Mouse (Mus musculus) heart, adult 11 months (tissue): ENCODE measurements around the gene Lmntd1.
A peak's percentile ranks its signal among the peaks of the same experiment; 100 is the strongest.

Source experiments
- DNase-seq: peaks from one replicate; pipeline ENCODE4 v3.0.0; 2022

Lmntd1 gene

DNA sequence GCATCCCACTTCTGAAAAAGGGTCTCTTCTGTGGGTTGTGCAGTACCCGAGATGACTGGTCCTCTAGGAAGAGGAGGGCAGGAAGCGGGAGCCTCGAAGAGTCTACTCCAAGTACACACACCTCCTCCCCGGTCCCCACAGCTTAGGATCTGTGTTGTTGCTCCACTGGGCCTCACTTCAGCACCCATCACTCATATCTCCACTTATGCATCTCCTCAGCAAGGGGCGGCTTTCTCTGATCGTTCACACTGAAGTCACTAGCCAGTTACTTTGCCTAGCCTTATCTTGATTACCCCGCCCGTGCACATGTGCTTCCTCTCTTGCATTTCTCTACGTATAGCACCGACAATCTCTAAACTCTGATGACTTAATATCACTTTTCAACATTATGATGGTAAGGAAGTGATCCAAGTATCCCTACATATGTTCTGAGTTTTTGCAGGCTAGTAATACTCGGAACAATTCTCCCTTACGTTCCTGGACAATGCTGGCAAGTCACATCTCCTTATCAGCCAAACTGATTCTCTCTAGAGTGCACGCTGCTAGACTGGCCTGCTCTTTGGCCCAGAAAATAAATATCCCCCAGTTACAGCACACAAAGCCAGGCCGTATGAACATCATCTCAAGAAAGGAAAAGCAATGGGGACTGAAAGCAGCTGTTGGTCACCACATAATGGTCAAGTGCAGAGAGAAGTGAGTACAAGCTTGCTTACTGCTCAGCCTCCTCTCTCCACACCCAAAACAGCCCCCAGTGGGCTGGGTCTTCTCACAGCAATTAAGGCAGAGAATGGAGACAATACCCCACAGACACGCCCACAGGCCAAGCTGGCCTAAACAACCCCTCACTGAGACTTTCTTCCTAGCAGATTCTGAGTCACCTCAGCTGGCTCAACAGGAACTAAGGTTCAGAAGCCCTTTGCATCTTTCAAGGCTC is 56.8 kb downstream of the Lmntd1 start:
- peak; percentile 84 for DNase-seq

DNA sequence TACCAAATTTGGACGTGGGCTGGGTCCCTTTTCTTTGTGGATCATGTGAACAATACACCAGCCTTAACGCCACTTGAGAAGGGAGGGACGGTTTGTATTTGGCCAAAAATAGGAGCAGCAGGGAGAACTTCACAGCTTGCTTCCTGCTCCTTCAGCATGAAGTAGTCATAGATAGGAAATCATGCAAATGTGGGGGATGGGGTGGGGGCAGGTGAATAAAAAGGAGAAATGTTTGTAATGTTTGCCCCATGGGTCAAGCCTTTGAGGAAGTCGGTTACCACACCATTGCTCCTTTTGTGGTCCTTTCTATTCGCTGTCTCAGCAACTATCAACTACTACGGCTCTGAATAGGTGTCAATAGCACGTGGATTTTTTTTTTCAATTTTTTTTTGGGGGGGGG is 60.9 kb downstream of the Lmntd1 start:
- DNase-seq = peak; percentile 73

DNA sequence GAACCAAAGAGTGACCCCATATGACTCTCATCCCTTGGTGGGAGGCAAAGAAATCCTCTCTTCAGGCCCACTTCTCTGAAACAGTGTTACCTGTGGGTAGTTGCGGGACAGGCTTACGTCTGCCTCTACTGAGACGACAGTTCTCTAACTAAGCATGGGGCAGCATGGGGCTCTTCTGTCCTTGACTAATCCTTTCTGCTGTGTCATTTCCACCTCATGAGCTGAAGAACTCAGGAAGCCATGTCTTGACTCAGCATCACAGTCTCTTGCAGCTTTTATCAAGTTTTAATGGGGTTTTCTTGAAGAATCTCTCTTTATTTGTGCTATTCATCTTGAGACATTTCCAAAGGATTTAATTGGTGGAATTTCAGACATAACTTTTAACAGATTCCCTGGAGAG is 61.3 kb downstream of the Lmntd1 start:
- peak; percentile 28 for DNase-seq

DNA sequence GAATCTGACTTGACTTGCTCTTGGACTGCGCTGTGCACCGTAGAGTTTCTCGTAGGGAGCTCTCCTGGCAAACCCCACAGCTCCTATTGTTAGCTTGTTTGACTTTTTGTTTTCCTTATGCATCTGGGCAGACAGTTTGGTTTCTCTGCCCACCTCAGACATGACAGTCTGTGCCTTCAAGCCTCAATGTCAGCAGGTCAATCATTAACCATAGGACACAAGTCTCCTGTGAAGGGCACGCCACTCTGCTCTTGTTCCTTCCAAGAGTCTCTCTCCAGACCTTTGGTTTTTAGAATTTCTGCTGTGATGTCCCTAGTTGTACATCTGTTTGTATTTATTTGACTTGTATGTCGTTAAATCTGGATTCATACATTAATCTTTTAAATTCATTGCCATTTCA is 63.1 kb downstream of the Lmntd1 start:
- DNase-seq = no peak

DNA sequence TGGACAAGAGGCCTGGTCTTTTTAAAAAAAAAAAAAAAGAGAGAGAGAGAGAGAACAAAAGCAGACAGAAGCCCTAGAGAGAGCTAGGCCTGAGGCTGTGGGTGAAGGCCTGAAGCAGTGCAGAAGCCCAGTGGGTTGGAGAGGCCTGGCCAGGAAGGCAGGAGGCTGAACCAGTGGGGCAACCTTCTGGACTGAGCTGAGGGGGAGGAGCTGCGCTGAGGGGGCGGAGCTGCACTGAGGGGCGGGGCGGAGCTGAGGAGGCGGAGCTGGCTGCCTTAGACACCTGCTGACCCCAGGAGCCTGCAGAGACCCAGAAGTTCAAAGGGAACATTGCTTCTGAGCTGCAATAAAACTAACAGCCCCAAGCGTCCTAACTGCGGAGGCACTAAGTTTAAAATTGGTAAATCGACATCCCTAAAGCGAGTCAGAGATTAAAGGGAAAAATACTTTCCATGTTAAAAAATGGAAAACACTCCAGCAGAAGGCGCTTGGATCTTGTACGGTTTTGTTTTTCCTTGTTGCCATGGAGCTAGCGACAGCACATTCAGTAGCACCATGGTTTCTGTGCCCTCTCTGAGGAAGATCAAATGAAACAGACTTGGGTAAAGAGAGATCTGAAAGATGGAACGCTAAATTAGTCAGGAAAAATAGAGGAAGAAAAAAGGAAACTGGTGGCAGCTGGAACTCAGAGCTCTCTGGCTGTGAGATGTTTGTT is 68.0 kb downstream of the Lmntd1 start:
- DNase-seq = no peak

DNA sequence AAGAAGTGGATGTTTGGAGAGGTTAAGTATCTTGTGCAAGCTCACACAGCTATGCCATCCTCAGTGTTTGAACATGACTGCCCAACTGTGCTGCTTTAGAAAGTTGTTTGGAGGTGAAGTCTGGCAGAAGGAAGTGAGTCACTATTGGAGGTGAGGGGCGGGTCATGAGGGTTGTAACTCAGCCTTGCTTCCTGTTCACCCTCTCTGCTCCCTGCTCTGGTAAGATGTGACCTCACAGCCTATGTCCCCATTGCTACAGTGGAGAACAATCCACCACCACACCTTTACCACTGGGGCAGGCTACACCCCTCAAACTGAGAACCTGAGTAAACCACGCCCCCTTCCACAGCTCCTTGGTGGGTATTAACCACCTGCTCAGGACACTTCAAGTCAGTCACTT is 69.3 kb downstream of the Lmntd1 start:
- peak; percentile 68 for DNase-seq

DNA sequence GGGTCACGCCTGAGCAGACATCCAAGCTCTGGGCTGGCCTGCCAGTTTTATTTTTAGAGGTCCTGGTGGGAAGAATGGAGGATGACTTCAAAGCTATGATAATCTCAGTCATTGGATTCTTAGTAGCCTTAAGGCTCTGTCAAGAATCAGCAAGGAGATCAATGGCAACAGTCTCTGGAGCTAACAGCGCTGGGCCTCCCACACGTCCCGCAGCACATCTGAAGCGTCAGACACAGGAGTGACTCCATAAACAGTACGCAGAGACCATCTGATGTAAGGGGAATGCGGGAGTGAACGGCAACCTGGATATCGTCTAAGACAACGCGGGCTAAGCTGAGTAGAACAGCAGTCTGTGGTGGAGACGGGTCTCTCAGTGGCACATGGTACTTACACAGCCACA is 69.8 kb downstream of the Lmntd1 start:
- no peak for DNase-seq

DNA sequence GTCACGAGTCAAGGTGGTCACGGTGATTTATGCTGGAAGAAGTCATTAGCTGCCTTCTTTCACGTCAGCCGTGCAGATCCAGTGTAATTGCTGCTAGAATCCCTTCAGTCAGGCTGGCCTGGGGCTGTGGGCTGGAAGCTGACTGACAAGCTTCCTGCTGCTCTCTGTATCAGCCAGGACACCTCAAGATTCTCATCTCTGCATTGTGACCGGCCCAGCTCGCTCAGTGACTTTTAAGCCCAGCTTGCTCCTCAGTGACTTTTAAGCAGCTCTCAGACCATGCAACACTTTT is 74.6 kb downstream of the Lmntd1 start:
- no peak for DNase-seq

DNA sequence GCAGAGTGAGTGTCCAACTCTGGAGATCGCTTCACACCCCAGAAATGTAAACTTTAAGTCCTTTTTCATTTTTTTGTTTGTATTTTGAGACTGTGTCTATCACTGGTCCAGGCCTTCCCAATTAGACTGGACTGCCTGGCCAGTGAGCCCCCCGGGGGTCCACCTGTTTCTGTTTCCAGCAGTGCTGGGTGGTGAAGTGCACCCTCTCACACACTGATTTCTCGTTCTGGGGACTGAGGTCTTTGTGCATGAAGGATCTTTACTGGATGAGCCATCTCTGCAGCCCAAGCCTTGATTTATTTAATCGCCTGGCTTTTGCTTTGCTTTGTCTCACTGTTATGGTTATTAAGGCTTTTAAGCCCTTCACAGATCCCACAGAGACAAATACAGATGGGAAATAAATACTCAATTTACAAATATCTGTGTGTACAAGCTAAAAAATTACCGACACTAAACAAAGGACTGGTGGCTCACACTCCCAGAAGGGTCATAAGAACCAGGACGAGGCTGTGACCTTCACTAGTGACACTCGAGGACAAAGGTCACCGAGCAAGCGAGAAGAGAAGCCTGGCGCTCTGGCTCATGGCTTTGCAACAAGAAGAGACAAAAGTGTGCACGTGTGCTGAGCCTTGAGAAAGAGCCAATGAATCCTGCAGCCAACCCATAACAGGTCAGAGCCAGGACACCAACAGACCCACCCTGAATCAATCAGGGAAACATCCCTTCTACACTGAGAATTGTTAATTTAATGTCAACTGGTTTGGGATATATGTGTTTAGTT is 75.1 kb downstream of the Lmntd1 start:
- DNase-seq = no peak

DNA sequence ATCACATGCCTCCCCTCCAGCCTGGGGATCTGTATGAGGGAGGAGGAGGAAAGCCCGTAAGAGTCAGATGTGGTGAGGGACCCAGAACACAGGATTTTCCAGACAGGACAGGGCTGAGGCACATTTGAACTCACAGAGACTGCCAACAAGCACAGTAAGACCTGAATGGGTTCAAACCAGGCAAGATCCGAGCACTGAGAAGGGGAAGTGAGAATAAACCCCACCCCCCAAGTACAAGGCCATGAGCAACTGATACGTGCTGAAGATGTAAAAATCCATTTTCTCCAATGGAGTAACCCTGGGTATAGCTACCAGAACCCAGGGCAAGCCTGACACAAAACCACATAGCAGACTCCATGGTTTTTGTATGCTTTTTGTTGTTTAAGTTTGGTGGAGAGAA is 83.7 kb downstream of the Lmntd1 start:
- no peak for DNase-seq

DNA sequence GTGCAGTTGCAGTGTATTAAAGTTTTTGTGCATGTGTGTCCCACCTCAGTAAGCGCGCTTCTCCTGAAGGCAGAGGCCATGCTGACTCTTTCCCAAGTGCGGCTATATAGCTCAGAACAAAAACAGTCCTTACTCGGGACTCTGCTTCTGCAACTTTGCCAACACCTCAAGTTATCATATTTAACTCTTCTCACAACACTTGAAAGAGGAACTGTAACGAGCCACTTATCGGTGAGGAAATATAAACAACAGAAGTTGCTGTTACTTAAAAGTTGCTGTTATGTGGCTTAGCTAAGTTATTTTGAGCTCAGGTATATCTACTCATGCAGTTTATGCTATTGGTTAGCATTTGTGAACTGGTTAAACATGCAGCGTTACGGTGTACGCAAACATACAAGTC is 90.8 kb downstream of the Lmntd1 start:
- DNase-seq = no peak

DNA sequence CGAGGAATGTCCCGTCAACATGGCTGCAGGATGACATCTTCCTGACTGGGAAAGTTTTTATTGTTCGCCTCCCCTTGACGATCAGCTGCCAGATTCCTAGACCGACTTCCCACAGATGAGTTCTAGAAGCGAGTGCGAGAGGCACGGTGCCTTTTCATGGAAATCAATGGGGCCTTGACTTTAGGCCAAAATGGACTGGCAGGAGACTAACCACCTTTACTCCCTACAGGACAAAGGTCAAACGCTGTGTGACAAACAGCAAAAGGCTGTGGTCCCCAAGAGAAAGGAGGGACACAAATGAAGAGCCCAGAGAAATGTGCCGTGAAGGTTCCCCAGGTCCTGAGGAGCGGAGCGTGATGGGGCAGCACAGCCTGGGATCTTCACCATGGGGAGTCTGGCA is 91.5 kb downstream of the Lmntd1 start:
- no peak for DNase-seq

DNA sequence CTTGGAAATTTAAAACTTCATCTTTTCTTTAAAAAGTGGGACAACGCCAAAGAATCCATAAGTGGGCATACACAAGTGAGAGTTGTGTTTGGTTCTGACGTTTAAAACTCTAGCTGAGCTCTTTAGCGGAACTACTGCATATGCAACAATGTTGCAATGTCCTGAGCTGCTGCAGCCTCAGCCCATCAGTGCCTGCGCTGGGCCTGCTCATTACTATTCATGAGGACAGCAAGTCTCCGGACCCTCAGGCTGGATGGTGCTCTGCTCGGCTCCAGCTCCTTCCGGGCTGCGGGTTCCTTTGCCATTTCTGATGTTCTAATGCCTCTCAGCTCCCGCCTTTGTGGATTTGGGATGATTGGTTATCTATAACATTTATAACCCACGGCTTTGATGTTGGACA is 97.1 kb downstream of the Lmntd1 start:
- no peak for DNase-seq

DNA sequence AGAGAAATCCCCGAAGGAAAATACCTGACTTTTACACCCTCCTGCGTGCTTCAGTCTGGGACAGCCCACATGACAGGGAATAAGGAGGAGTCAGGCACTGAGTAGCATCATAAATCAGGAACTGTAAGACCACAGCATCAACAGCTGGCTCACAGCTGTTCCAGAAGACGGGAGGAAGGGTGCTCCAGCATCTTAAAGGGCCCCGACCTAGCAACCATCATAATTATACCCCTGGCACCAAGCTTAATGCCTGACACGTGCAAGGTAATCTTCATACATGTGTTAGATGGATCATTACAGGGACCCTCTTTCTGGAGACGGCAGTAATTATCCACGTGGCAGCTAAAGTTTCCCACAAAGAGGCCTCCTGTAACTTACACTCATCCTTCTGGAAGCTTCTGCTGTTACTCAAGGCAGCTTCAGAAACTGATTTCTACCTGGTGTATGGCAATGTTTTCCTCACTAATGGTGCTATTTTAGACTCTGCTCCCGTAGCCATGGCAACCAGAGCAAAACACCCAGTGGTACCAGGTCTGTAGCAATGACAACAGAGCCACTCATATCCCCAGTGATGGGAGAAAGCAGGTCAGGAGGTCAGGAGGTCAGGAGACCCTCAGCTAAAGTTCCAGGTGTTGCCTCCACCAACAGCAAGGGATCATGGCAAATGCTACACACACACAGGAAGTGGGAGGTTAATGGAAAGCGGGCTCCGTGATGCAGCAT is 98.1 kb downstream of the Lmntd1 start:
- peak; percentile 95 for DNase-seq

DNA sequence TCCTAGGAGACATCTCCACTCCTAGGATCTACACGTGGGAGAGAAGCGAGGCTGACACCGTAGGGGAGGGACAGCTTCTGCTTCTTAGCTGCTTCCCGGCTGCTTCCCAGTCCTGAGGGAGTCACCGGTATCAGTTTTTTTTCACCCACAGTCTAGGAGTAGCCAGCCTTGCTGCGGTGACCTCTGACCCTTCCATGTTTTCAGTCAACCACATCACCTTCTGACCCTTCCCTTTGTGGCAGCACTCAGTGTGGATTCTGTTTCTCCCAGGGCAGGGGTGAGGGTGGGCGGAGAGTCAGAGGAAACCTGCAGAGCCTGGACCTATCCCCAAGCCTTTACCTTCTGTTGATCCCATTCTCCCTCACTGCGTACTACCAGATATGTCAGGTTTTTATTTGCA is 102.9 kb downstream of the Lmntd1 start:
- no peak for DNase-seq

DNA sequence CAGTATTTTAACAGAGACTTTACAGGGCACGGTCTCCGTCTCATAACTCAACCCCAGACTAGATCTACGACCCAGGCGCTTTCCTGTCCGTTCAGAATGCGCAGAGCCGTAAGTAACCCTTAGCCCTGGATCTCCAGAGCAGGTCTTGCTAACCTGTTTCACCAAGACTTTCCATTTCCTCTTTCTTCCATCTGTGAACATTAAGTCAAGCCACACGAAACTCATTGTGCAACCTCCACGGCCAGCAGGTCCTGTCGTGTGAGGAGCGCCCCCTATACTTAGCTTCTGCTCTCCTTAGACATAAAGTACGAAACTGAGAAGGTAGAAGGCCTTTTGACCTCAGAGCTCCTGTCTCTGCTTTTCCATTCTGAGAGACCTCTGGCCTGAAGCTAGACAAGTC is 105.3 kb downstream of the Lmntd1 start:
- no peak for DNase-seq

DNA sequence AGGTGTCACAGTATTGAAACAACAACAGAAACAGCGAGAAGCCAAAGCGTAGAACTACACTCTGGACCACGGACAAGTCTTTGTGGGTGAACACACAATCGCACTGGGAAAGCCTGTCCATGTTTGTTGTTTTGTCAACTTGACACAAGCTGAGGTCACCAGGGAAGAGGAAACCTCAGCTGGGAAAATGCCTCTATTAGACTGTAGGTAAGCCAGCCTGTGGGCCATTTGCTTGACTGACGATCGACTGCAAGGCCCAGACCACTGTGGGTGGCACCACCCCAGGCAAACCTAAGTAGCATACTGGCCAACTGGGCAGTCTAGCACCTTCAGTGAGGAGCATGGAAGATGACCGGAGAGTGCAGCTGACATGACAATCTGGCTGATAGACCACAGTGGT is 112.4 kb downstream of the Lmntd1 start:
- DNase-seq = peak; percentile 83

DNA sequence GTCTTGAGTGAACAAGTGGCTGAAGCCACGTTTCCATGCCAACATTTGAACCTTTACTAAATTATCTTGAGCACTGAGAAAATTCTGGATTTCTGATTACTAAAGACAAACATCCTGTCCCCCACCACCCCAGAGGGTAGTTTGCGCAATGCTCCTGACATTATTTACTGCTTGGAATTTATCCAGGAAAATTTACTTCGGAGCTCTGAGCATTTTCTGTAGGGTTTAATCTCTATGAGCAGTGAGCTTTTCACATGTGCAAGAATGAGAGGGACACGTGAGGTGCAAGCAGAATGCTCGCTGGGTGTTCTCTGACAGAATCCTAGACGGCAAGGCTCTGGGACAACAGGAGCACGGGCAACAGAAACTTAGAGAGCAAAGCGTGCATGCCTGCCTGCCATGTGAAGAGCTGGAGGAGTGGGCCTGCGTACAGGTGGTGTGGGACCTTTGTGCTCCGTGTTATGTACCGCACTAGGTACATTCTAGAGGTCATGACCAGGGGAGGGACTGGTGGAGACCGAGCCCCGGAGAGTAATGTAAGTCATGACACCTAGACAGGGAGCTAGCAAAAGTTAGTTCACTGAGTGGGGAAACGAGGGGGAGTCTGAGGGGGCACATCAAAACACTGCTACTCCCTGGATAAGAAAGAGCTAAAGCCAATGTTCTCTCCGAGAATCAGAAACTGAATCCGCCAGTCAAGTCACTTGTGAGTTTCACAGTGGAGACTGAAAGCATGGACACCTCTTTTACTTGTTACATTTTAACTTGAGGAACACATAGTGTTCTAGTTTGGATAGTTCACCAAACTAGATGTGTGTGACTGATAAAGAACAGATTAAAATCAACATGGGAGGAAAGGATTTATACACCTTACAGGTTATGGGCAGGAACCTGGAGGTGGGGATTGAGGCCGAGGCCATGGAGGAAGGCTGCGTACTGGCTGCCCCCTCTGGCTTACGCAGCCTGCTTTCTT is 114.3 kb downstream of the Lmntd1 start:
- DNase-seq = peak; percentile 44

DNA sequence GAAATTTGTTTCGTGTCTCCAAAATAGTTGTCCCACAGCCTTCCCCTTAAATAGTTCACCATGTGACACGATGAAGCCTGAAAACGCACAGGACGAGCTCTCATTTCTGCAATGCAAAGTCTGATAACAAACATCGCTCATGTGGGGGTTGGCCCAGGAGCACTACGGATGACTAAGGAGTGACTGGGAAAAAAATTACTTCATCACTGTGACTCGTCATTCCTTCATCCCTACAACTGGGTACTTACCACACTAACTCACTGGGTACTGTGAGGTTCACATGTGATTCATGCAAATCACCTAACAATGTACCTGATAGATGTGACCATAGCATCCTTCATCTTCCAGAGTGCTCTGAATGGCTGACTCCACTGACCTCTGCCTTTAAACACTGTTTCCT is 118.4 kb downstream of the Lmntd1 start:
- no peak for DNase-seq

DNA sequence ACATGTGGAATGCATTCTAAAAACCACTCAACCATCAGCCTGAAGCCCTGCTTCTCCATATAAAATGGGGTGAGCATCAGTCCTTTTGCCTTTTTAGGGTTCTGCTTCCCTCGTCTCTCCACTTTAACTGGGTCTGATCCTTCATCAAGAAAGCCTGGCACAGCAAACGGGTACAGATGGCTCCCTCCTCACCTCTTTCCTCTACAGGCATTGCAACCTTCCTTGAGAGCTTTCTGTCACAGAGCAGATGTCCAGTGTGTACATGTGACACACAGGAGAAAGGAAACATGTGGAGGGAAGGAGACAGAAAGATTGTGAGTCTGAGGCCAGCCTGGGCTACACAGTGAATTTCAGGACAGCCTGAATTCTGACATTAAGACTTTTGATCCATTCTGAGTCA is 125.9 kb downstream of the Lmntd1 start:
- DNase-seq = no peak

DNA sequence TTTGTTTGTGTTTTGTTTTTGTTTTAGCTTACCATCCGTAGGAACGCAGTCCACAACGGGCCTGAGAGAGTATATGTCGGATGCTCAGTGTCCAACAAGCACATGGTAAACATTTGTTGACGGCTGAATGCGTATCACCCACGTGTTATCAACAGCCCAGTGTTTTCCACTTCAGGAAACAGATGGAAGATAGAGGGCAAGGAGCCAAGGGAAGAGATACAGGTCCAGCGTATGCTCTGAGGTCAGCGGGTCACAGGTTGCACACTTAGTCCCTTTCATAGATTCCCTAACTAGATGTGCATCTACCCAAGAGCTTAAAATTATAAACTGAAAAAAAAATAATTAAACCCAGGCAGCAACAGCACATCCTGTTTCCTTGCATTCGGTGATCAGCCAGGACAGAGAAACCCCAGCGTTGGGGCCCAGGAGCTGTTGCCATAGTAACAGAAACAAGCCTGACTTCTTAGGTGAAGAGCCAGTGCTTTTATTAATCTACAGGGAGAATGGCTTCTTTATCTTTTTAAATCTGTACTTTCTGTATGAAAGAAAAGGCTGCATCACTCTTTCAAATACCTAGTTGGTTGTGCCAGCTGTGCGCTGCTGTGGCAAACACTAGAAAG is 128.0 kb downstream of the Lmntd1 start:
- DNase-seq = no peak

DNA sequence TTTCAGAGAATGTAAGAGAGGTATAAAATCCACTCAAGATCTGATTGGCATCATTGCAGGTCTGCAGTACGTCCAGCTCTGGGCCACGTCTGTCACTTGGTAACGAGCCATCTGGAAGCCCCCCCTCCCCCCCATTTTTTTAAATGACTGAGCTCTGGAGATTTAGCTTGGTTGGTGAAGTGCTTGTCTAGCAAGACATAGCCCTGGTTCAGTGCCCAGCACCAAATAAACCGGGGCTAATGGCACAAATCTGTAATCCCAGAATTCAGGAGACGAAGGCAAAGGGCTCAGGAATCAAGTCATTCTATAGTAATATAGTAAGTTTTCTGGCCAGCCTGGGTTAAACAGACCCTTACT is 130.8 kb downstream of the Lmntd1 start:
- DNase-seq = no peak
